Mouse (Mus musculus) heart, embryonic 10.5 days (tissue): ENCODE data around the gene Nav2. TPM values are rescaled to one million over a fixed set of nuclear protein-coding genes. Genes with fewer than 3 reads are reported as not detected.

ENCODE experiments used
- DNase-seq: peaks from one replicate; pipeline ENCODE4 v3.0.0-alpha.2; 2017; ENCODE audit warnings: low spot score
- H3K27ac ChIP-seq: fragments of 300-500 bp; sonication (generic); 2 replicates; pipeline ENCODE4 v1.5.1; 2016; ENCODE audit warnings: mild to moderate bottlenecking
- H3K27me3 ChIP-seq: fragments of 300-500 bp; sonication (generic); 2 replicates; pipeline ENCODE4 v1.6.1; 2016; ENCODE audit warnings: mild to moderate bottlenecking; ENCODE audit not compliant: poor library complexity, insufficient read depth, severe bottlenecking
- H3K36me3 ChIP-seq: fragments of 300-500 bp; sonication (generic); 2 replicates; pipeline ENCODE4 v1.6.1; 2016; ENCODE audit warnings: mild to moderate bottlenecking, moderate library complexity
- H3K4me1 ChIP-seq: fragments of 300-500 bp; sonication (generic); 2 replicates; pipeline ENCODE4 v1.6.1; 2016; ENCODE audit warnings: mild to moderate bottlenecking
- H3K4me3 ChIP-seq: fragments of 300-500 bp; sonication (generic); 2 replicates; pipeline ENCODE4 v1.5.1; 2016; ENCODE audit warnings: mild to moderate bottlenecking, moderate library complexity
- H3K9me3 ChIP-seq: fragments of 300-500 bp; sonication (generic); 2 replicates; pipeline ENCODE4 v1.6.1; 2016; ENCODE audit warnings: mild to moderate bottlenecking, moderate library complexity
- WGBS: fragments of 180-500 bp; shearing (Covaris S2); methylation state at CpG from one replicate; pipeline ENCODE4 v1.1.7; 2016; 5-methylcytosine and 5-hydroxymethylcytosine counted together
- polyA plus RNA-seq: library from polyadenylated mRNA; unstranded; fragments of >200 nt; fragmentation: Nextera tagmentation; extraction: Ambion mirVana; gene quantifications from 2 replicates; pipeline ENCODE4 v1.2.1, GENCODE M21; 2016

Nav2 gene
- polyA plus RNA-seq, 1 experiment from 2014 or later = 23.3 TPM

DNA sequence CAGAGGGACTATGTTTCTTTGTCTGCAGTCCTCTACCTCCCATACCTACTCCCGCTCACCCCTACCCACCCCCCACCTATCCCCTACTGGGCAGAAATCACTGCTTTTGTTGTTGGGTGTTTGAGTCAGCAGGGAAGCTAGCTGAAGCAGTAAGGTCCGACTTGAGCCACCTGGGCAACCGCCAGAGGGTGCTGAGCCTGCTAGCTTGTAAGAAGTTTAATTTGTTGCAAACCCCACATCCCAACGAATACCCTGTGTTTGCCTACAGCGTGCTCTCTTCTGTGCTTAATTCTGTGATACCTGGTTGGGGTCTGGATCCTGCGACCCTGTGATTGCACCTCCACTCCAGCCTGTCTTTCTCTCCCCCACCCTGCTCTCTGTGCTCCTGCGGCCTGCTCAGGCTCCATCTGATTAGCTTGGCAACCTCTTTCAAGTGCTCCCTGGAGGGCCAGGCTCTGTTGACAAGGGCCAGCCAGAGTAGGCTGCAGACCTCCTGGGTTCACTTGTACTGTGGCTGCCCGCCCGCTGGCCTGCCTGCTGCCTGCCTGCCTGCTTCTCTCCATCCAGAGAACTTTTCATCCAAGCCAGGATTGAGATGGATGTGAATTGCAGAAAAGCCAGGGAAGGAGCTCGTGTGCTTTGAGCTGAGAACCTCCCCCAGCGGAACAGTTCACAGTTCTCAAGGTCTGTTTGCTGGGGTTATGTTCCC is 575.7 kb downstream of the Nav2 start:
- H3K4me3 ChIP-seq = peak overlapping the region; percentile 34
- WGBS = 9% methylated on average over 11 of the region's 11 CpGs
- H3K27me3 ChIP-seq = 0 out of 2 replicates have a peak, but pooled peaks cover 3% of the 10 kb centered on the region
- H3K27ac ChIP-seq = peak overlapping the region; percentile 78
- DNase-seq = no peak
- no peaks in the 10 kb centered on the region for H3K9me3 ChIP-seq
- no peaks in the 10 kb centered on the region for H3K36me3 ChIP-seq
- H3K4me1 ChIP-seq = peaks cover 38% of the 10 kb centered on the region

DNA sequence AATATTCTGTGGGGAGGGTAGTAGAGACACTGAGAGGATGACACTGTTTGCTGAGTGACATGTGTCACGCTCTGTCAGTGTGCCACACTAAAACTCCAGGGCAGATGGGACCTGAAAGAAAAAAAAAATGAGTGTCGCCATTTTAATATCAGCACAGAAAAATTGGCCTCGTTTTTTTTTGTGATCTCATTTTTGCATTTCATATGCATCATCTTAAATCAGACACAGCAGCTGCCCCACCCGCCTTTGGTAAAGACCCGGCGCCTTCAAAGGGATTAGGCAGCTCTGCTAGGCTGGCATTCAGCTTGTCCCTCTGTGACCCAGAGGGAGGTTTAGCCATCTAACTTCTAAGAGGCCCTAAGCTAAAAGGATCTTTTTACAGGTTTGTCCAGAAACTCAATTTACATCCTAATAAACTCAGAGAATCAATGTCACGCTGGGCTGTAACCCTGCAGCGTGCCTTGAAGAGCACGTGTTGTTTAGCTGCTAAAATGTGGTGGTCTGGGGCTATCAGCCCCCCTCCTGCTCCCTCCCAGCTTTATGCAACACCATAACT is 576.9 kb downstream of the Nav2 start:
- DNase-seq = no peak
- Histone ChIP-seq H3K9me3 (no peaks in the 10 kb centered on the region), H3K4me1 (peaks cover 32% of the 10 kb centered on the region), H3K4me3 (peak overlapping the region; percentile 34; the same call in 1 of the 2 replicates), H3K27ac (peak overlapping the region; percentile 56; the same call in 1 of the 2 replicates), H3K27me3 (0 out of 2 replicates have a peak, but pooled peaks cover 3% of the 10 kb centered on the region), H3K36me3 (no peaks in the 10 kb centered on the region)
- 24% methylated on average over 9 of the region's 9 CpGs for WGBS

DNA sequence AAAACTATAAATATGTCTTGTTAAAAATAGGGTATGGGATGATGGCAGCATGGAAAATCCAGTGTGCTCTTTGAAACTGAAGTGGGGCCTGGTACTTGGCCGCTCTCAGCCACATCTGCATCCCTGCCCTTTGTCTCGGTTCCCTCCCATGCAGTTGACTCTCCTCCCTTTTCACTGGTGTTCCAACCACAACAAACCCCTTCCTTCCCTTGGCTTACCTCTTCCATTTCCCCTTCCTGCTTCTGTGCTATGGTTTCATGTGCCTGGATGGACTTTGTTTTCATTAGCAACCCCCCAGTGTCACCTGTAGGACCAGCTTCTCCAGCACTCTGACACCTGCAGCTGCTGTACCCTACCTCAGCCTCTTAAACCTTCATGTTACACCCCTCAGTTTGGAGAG is 578.8 kb downstream of the Nav2 start:
- H3K4me1 ChIP-seq = peaks cover 30% of the 10 kb centered on the region
- DNase-seq = no peak
- no peaks in the 10 kb centered on the region for H3K9me3 ChIP-seq
- H3K36me3 ChIP-seq = peaks cover 13% of the 10 kb centered on the region
- no peak overlapping the region for H3K27ac ChIP-seq
- H3K4me3 ChIP-seq = no peak overlapping the region
- 0 out of 2 replicates have a peak, but pooled peaks cover 3% of the 10 kb centered on the region for H3K27me3 ChIP-seq
- WGBS = 61% methylated on average over 2 of the region's 2 CpGs

DNA sequence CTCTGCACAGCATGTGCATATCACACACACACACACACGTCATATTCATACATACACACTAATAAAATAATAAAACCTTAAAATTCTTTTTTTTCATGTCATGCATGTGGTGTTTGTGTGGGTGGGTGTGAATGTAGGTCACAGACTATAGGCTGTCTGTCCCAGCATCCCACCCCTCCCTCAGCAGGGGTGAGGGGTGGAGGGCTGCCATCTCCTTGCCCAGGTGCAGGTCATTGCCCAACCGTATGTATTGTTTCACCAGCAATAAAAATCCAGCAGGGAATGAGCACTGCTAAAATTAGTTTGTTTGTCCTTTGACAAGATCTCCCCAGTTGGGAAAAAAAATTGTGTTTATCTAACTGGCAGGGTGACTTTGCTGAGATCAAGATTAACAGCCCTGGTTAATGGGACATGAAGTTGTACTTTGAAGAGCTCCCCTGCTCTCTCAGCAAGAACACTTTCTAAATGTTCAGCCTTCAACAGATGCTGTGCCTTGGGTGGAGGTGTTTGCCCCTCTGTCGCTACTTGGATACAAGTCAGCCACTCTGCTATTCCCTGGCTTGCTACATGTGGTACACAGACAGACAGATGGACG is 580.1 kb downstream of the Nav2 start:
- H3K4me1 ChIP-seq = peaks cover 30% of the 10 kb centered on the region
- 56% methylated on average over 4 of the region's 4 CpGs for WGBS
- DNase-seq = no peak
- no peaks in the 10 kb centered on the region for H3K9me3 ChIP-seq
- H3K27me3 ChIP-seq = 0 out of 2 replicates have a peak, but pooled peaks cover 3% of the 10 kb centered on the region
- H3K36me3 ChIP-seq = peaks cover 24% of the 10 kb centered on the region
- H3K27ac ChIP-seq = no peak overlapping the region
- H3K4me3 ChIP-seq = no peak overlapping the region

DNA sequence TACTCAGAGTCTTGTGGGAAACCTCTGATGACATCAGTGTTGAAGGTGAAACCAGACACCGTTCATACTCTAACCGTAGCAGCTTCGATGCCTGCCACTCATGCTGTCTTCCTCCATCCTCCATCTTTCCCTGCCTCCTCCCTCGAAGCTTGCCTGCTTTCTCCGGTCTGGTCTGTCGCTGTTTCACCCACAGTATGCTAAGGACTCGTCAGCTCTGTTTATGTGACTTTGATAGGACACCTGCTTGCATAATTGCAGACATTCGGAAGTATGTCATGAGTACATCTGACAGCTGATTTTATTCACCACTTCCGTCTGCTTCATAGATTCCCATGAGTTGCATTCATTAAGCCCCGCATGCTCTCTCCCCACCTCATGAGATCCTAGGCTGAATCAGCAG is 582.3 kb downstream of the Nav2 start:
- Histone ChIP-seq H3K9me3 (no peaks in the 10 kb centered on the region), H3K4me1 (peaks cover 23% of the 10 kb centered on the region), H3K27ac (no peak overlapping the region), H3K36me3 (peaks cover 24% of the 10 kb centered on the region), H3K4me3 (no peak overlapping the region), H3K27me3 (no peaks in the 10 kb centered on the region)
- WGBS = 75% methylated on average over 10 of the region's 10 CpGs
- no peak for DNase-seq

DNA sequence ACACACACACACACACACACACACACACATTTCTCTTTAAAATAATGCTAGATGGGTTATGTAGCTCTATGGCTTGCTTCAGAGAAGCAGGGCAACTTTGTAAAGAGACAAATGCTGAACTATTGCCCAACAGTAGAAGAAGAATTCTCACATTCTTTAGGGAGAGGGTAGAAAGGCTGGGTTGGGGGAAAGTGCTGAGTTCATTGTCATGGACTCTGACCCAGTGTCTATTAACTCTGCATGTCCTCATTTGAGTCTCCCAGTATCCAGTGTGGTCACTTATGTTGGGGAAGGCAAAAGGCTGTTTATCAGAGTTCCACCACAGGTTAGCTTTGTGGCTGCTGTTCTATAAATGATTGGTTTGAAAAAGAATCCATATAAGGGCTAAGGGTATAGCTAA is 584.1 kb downstream of the Nav2 start:
- Histone ChIP-seq H3K36me3 (peaks cover 24% of the 10 kb centered on the region), H3K4me1 (peaks cover 38% of the 10 kb centered on the region), H3K9me3 (no peaks in the 10 kb centered on the region), H3K27ac (no peak overlapping the region), H3K27me3 (no peaks in the 10 kb centered on the region), H3K4me3 (no peak overlapping the region)
- DNase-seq = no peak

DNA sequence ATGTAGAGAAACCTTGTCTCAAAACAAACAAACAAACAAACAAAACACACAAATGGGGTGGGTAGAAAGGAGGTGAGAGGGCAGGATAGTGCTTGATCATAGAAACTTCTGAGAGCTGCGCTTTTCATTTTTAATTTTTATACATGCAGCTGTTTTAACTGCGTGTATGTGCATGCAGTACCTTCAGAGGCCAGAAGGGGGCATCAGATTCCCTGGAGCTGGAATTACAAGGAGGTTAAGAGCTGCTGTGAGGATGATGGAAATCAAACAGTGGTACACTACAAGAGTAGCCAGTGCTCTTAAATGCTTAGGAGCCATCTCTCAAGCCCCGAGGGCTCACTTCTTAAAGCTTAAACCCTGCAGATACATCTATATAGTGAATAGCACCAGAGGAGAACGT is 584.7 kb downstream of the Nav2 start:
- Histone ChIP-seq H3K27me3 (no peaks in the 10 kb centered on the region), H3K36me3 (peaks cover 24% of the 10 kb centered on the region), H3K4me3 (no peak overlapping the region), H3K9me3 (no peaks in the 10 kb centered on the region), H3K27ac (no peak overlapping the region), H3K4me1 (peaks cover 41% of the 10 kb centered on the region)
- 86% methylated on average over 4 of the region's 4 CpGs for WGBS
- DNase-seq = no peak

DNA sequence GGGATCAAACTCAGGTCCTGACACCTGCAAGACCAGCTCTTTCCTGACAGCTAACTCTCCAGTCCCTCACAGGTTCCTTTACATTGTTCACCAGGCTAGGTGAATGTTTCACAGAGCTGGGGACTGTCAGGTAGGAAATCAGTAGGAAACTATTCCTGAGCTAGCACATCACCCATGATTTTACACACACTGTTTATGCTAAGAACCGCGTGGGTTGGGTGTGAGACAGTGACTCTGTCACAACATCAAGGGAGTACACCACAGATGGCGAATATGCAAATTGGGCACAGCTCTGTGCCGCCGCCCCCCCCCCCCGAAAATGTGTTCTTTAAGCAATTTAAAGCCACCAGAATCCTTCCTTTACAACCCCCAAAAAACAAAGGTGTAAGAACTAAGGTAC is 586.1 kb downstream of the Nav2 start:
- H3K27ac ChIP-seq = peak overlapping the region; percentile 8; the same call in 1 of the 2 replicates
- WGBS = 71% methylated on average over 6 of the region's 6 CpGs
- H3K4me3 ChIP-seq = no peak overlapping the region
- H3K9me3 ChIP-seq = no peaks in the 10 kb centered on the region
- no peaks in the 10 kb centered on the region for H3K27me3 ChIP-seq
- peaks cover 37% of the 10 kb centered on the region for H3K4me1 ChIP-seq
- DNase-seq = no peak
- peaks cover 24% of the 10 kb centered on the region for H3K36me3 ChIP-seq

DNA sequence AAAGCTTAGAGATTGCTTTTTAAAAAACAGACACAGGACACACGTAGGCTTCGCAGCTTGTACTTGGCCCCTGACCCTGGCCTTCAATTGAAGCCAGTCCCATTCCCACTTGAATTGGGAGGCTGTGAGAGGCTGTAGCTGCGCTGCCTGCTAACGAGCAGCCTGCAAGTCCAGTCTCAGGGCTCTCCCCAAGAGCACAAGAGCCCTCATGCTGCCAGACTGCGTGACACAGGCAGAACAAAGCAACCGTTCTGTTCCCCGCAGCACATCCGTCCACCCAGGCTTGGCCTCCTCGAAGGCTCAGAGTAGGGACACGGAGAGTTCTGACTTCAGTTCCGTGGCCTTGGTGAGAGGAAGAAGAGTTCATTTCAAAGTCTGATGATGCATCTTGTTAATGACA is 587.6 kb downstream of the Nav2 start:
- H3K4me3 ChIP-seq = no peak overlapping the region
- 49% methylated on average over 11 of the region's 11 CpGs for WGBS
- no peaks in the 10 kb centered on the region for H3K9me3 ChIP-seq

DNA sequence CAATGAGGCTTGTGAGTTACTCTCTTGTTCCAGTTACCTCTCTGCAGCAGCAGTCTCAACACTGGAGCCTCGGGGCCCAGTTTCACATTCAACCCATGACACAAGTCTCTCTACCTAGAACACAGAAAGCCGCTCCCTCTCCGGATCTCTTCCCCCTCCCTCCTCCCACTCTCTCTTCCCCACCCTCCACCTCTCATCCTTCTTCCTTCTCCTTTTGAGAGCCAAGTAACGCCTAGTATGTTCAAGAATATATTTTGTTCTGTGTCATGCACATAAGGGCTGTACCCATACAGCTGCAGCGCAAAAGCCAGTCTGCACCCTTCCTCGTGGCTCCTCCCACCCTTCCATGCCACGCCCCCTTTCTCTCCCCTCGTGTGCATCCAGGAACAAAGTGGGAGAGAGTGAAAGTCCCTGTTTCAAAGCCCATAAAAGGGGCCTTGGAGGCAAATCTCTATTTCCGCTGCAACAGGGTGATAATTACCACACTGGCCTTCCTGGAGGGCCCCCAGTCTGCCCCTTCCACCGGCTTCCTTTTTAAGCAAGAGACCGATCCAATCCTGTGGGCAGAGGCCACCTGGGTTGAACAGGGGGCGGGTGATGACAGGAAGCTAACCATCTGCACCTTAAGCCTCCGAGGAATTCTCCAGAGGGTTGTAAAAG is 588.4 kb downstream of the Nav2 start:
- Histone ChIP-seq H3K9me3 (no peaks in the 10 kb centered on the region), H3K4me3 (peak overlapping the region; percentile 36), H3K4me1 (peaks cover 48% of the 10 kb centered on the region), H3K27me3 (no peaks in the 10 kb centered on the region), H3K27ac (peak overlapping the region; percentile 86), H3K36me3 (peaks cover 20% of the 10 kb centered on the region)
- DNase-seq = peak; percentile 92
- WGBS = 11% methylated on average over 13 of the region's 13 CpGs

More for the DNA sequence above, 587.6 kb downstream of the Nav2 start:
- Histone ChIP-seq H3K4me1 (peaks cover 40% of the 10 kb centered on the region), H3K27ac (peak overlapping the region; percentile 86), H3K27me3 (no peaks in the 10 kb centered on the region), H3K36me3 (peaks cover 27% of the 10 kb centered on the region)
- no peak for DNase-seq

DNA sequence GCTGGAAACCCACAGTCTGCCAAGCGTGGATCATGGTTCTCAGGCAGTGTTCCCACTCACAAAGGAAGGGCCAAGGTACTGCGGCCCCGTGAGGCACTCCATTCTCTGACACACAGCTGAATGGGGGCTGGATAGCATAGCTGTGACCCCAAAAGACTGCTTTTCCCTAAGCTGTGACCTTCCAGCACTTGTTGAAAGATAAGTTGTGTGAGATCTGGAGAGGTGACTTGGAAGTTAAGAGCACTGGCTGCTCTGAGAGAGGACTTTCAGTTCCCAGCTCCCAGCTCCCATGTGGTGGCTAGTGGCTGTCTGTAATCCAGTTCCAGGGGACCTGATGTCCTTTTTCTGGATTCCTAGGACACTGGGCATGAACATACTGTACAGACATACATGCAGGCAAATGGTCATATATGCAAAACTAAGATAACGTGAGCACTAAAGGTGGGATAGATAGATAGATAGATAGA is 588.9 kb downstream of the Nav2 start:
- H3K4me1 ChIP-seq = peaks cover 54% of the 10 kb centered on the region
- DNase-seq = no peak
- peak overlapping the region; percentile 86 for H3K27ac ChIP-seq
- H3K36me3 ChIP-seq = peaks cover 14% of the 10 kb centered on the region
- H3K9me3 ChIP-seq = no peaks in the 10 kb centered on the region
- WGBS = 38% methylated on average over 4 of the region's 4 CpGs
- peak overlapping the region; percentile 36 for H3K4me3 ChIP-seq
- H3K27me3 ChIP-seq = no peaks in the 10 kb centered on the region

DNA sequence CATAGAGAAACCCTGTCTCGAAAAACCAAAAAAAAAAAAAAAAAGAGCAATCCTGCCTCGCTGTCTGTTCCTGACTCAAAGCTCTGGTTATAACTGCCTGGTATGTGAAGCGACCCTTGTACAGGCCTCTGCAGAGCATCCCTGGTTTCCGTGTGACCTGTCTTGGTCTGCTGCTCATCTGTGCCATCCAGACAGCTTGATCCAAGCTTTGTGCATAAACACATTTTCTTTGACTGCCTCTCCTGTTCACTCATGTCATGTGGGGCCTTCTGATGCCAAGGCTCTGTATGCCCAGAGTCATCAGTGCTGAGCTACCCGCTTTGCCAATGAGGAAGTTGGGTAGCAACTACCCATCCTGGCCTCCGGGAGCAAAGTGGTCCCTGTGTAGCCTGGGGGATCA is 591.1 kb downstream of the Nav2 start:
- no peak for DNase-seq
- H3K4me1 ChIP-seq = peaks cover 70% of the 10 kb centered on the region
- H3K9me3 ChIP-seq = no peaks in the 10 kb centered on the region
- H3K27ac ChIP-seq = no peak overlapping the region
- WGBS = 87% methylated on average over 6 of the region's 6 CpGs
- H3K36me3 ChIP-seq = peaks cover 4% of the 10 kb centered on the region; the same call in 1 of the 2 replicates
- H3K27me3 ChIP-seq = no peaks in the 10 kb centered on the region
- no peak overlapping the region for H3K4me3 ChIP-seq

DNA sequence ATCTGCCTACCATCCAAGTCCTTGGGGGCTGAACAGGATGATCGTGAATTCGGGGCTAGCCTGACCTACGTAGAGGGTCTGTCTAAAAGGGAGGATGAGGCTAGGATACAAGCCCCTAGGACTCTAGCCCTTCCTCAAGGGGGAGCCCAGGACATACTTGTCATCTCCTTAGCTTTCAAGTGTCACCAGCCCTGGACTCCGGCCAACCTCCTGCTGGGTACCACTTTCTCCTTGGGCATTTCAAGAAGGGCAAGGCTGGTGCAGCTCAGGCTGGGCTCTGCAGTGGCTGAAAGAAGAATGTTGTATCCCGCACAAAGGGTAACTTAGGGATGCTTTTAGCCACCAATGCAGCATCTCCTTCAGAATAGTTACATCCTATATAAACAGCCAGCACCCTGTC is 592.4 kb downstream of the Nav2 start:
- DNase-seq = no peak
- peak overlapping the region; percentile 6; the same call in 1 of the 2 replicates for H3K27ac ChIP-seq
- WGBS = 89% methylated on average over 5 of the region's 5 CpGs
- H3K9me3 ChIP-seq = no peaks in the 10 kb centered on the region
- peaks cover 4% of the 10 kb centered on the region; the same call in 1 of the 2 replicates for H3K36me3 ChIP-seq
- no peaks in the 10 kb centered on the region for H3K27me3 ChIP-seq
- H3K4me1 ChIP-seq = peaks cover 73% of the 10 kb centered on the region
- H3K4me3 ChIP-seq = no peak overlapping the region
